Mouse (Mus musculus): Measurements from ENCODE around the gene Ube2i. TPM values are rescaled to one million over a fixed set of nuclear protein-coding genes. Genes with fewer than 3 reads are reported as not detected.

The Ube2i gene
- polyA plus RNA-seq, 1 experiment from 2014 or later, result 756 TPM

GRCm38 (mm10) chr17:25218967-25219366, 55.5 kb downstream of the Ube2i start:
- no peaks in the 10 kb centered on the region for H3K27me3 ChIP-seq (ENCODE audit: insufficient read depth, low read length)
- no peaks in the 10 kb centered on the region for H3K4me1 ChIP-seq (ENCODE audit: insufficient read depth)
- H3K27ac ChIP-seq (ENCODE audit: low read depth), result no peak overlapping the region
- no peaks in the 10 kb centered on the region for H3K9me3 ChIP-seq (ENCODE audit: low read depth, low read length)
- no peak for TF ChIP-seq CTCF (IDR thresholded peaks at IDR 0.05; ENCODE audit: low read depth)
- H3K9ac ChIP-seq, result no peak overlapping the region
- H3K36me3 ChIP-seq (ENCODE audit: insufficient read depth), result peaks cover 41% of the 10 kb centered on the region
- WGBS, result 88% methylated on average over 9 of the region's 9 CpGs
- ATAC-seq (ENCODE audit: insufficient read depth) (no peak), DNase-seq (no peak)
- no peak overlapping the region for H3K4me2 ChIP-seq
- H3K4me3 ChIP-seq (ENCODE audit: low read depth, low read length), result no peak overlapping the region

DNA sequence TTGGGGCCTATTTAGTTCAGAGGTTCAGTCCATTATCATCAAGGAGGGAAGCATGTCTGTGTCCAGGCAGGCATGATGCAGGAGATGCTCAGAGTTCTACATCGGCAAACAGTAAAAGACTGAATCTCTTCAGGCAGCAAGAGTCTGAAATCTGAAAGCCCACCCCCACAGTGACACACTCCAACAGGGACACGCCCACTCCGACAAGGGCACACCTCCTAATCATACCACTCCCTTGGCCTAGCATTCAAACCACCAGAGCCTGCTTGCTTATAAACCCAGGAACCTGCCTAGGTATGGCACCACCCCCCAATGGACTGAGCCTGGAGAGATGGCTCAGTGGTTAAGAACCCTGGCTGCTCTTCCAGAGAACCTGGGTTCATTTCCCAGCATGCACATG, 59.0 kb downstream of the Ube2i start:
- no peaks in the 10 kb centered on the region for H3K4me1 ChIP-seq (ENCODE audit: insufficient read depth)
- no peak for DNase-seq

More for the DNA sequence above, 59.0 kb downstream of the Ube2i start:
- Histone ChIP-seq H3K27me3 (ENCODE audit: insufficient read depth, low read length) (no peaks in the 10 kb centered on the region), H3K9ac (no peak overlapping the region), H3K9me3 (ENCODE audit: low read depth, low read length) (no peaks in the 10 kb centered on the region), H3K27ac (ENCODE audit: low read depth) (no peak overlapping the region), H3K4me3 (ENCODE audit: low read depth, low read length) (no peak overlapping the region), H3K36me3 (ENCODE audit: insufficient read depth) (peaks cover 70% of the 10 kb centered on the region), H3K4me2 (no peak overlapping the region)
- no peak for ATAC-seq (ENCODE audit: insufficient read depth)
- no peak for TF ChIP-seq CTCF (IDR thresholded peaks at IDR 0.05; ENCODE audit: low read depth)
- 73% methylated on average over 3 of the region's 3 CpGs for WGBS

Small RNA genes lying within 50 kb of the gene (microRNA-seq; reads per million reads assigned to microRNA genes)
- 0.95 reads per million for gene Mir3547 (ENCODE audit: borderline number of aligned reads)

Other genes with a start within 250 kb of the Ube2i start
- gene Tmem204, start 191.0 kb downstream of the Ube2i start, polyA plus RNA-seq (2014; fragmentation: Nextera tagmentation; extraction: Ambion mirVana), result 65.2 and 67.1 TPM in 2 replicates
- 41.8 and 46.5 TPM in 2 replicates for gene Telo2, start 158.7 kb downstream of the Ube2i start, polyA plus RNA-seq (2014; fragmentation: Nextera tagmentation; extraction: Ambion mirVana)
- not detected in 2 replicates for gene Ptx4, start 153.9 kb downstream of the Ube2i start, polyA plus RNA-seq (2014; fragmentation: Nextera tagmentation; extraction: Ambion mirVana)
- 22.3 and 23.1 TPM in 2 replicates for gene Clcn7, start 141.2 kb downstream of the Ube2i start, polyA plus RNA-seq (2014; fragmentation: Nextera tagmentation; extraction: Ambion mirVana)
- 0.24 and 0.28 TPM in 2 replicates for gene Ccdc154, start 112.2 kb downstream of the Ube2i start, polyA plus RNA-seq (2014; fragmentation: Nextera tagmentation; extraction: Ambion mirVana)
- 3.6 and 3.7 TPM in 2 replicates for gene Gm38655, start 99.2 kb downstream of the Ube2i start, polyA plus RNA-seq (2014; fragmentation: Nextera tagmentation; extraction: Ambion mirVana)
- gene BC003965, start 90.1 kb downstream of the Ube2i start, polyA plus RNA-seq (2014; fragmentation: Nextera tagmentation; extraction: Ambion mirVana), result 28.5 and 29.2 TPM in 2 replicates
- 5.8 TPM in 2 replicates for gene Unkl, start 86.2 kb downstream of the Ube2i start, polyA plus RNA-seq (2014; fragmentation: Nextera tagmentation; extraction: Ambion mirVana)
- gene Gnptg, start 34.5 kb downstream of the Ube2i start, polyA plus RNA-seq (2014; fragmentation: Nextera tagmentation; extraction: Ambion mirVana), result 36.2 and 38.3 TPM in 2 replicates
- 46.4 and 46.8 TPM in 2 replicates for gene Tsr3, start 34.5 kb downstream of the Ube2i start, polyA plus RNA-seq (2014; fragmentation: Nextera tagmentation; extraction: Ambion mirVana)
- gene Baiap3, start 18.3 kb downstream of the Ube2i start, polyA plus RNA-seq (2014; fragmentation: Nextera tagmentation; extraction: Ambion mirVana), result 0.46 and 0.93 TPM in 2 replicates
- 0.45 and 0.72 TPM in 2 replicates for gene Prss34, start 23.8 kb upstream of the Ube2i start, polyA plus RNA-seq (2014; fragmentation: Nextera tagmentation; extraction: Ambion mirVana)
- gene Prss28, start 34.0 kb upstream of the Ube2i start, polyA plus RNA-seq (2014; fragmentation: Nextera tagmentation; extraction: Ambion mirVana), result not detected in 2 replicates
- gene Prss29, start 44.0 kb upstream of the Ube2i start, polyA plus RNA-seq (2014; fragmentation: Nextera tagmentation; extraction: Ambion mirVana), result not detected in 2 replicates
- not detected in 2 replicates for gene Tpsab1, start 70.9 kb upstream of the Ube2i start, polyA plus RNA-seq (2014; fragmentation: Nextera tagmentation; extraction: Ambion mirVana)
- gene Tpsb2, start 91.7 kb upstream of the Ube2i start, polyA plus RNA-seq (2014; fragmentation: Nextera tagmentation; extraction: Ambion mirVana), result 1.3 and 2.4 TPM in 2 replicates
- 0.25 and 0.31 TPM in 2 replicates for gene Tpsg1, start 94.7 kb upstream of the Ube2i start, polyA plus RNA-seq (2014; fragmentation: Nextera tagmentation; extraction: Ambion mirVana)
- gene Cacna1h, start 159.2 kb upstream of the Ube2i start, polyA plus RNA-seq (2014; fragmentation: Nextera tagmentation; extraction: Ambion mirVana), result 3.6 and 4.4 TPM in 2 replicates
- gene Tekt4, start 180.0 kb upstream of the Ube2i start, polyA plus RNA-seq (2014; fragmentation: Nextera tagmentation; extraction: Ambion mirVana), result 0.18 and 0.20 TPM in 2 replicates
- 0.15 TPM in 1 of 2 replicates, not detected in the other for gene Sstr5, start 222.7 kb upstream of the Ube2i start, polyA plus RNA-seq (2014; fragmentation: Nextera tagmentation; extraction: Ambion mirVana)

Data from lung, embryonic 14.5 days (tissue).